Mouse (Mus musculus) midbrain, embryonic 14.5 days (tissue): Measurements from ENCODE around the gene Itk. TPM values are rescaled to one million over a fixed set of nuclear protein-coding genes. Genes with fewer than 3 reads are reported as not detected.

ENCODE experiments used
- ATAC-seq: fragments of 200-750 bp; cut with Nextera tagmentation; 2 replicates; pipeline ENCODE4 v1.8.0; 2017; ENCODE audit warnings: moderate number of reproducible peaks, moderate library complexity; ENCODE audit not compliant: low FRiP score, low TSS enrichment
- DNase-seq: peaks from one replicate; pipeline ENCODE4 v3.0.0-alpha.2; 2015
- H3K27ac ChIP-seq: fragments of 300-500 bp; sonication (generic); replicated peaks from 2 replicates; pipeline ENCODE4 v1.5.1; 2014; ENCODE audit warnings: mild to moderate bottlenecking, low read depth, low read length, moderate library complexity
- H3K27me3 ChIP-seq: fragments of 300-500 bp; sonication (generic); 2 replicates; pipeline ENCODE4 v1.6.1; 2014; ENCODE audit warnings: low read length, control low read depth, mixed read lengths; ENCODE audit not compliant: control insufficient read depth, insufficient read depth
- H3K36me3 ChIP-seq: fragments of 300-500 bp; sonication (generic); 2 replicates; pipeline ENCODE4 v1.6.1; 2014; ENCODE audit warnings: low read length, control low read depth; ENCODE audit not compliant: control insufficient read depth, insufficient read depth
- H3K4me1 ChIP-seq: fragments of 300-500 bp; sonication (generic); 2 replicates; pipeline ENCODE4 v1.6.1; 2014; ENCODE audit warnings: mild to moderate bottlenecking, antibody characterized with exemption, low read length, control low read depth; ENCODE audit not compliant: control insufficient read depth, insufficient read depth
- H3K4me2 ChIP-seq: fragments of 300-500 bp; sonication (generic); 2 replicates; pipeline ENCODE4 v1.6.1; 2014; ENCODE audit warnings: mild to moderate bottlenecking, low read length, moderate library complexity
- H3K4me3 ChIP-seq: fragments of 300-500 bp; sonication (generic); replicated peaks from 2 replicates; pipeline ENCODE4 v1.5.1; 2014; ENCODE audit warnings: low read depth, low read length
- H3K9ac ChIP-seq: fragments of 300-500 bp; sonication (generic); replicated peaks from 2 replicates; pipeline ENCODE4 v1.6.1; 2014; ENCODE audit warnings: mild to moderate bottlenecking, low read length, moderate library complexity
- H3K9me3 ChIP-seq: fragments of 300-500 bp; sonication (generic); 2 replicates; pipeline ENCODE4 v1.6.1; 2016; ENCODE audit warnings: low read length, control low read depth, mixed read lengths; ENCODE audit not compliant: control insufficient read depth
- WGBS: fragments of 180-500 bp; shearing (Covaris S2); extraction: QIAGEN DNeasy Blood & Tissue Kit; methylation state at CpG from one replicate; pipeline ENCODE4 v1.1.7; 2014; 5-methylcytosine and 5-hydroxymethylcytosine counted together
- polyA plus RNA-seq: library from polyadenylated mRNA; unstranded; fragments of >200 nt; fragmentation: Nextera tagmentation; extraction: Ambion mirVana; gene quantifications from 2 replicates; pipeline ENCODE4 v1.2.1, GENCODE M21; 2014

Itk gene
- polyA plus RNA-seq, 1 experiment from 2014 or later, result not detected

GRCm38 (mm10) chr11:46309808-46310555 lies 79.3 kb downstream of the Itk start:
- H3K27ac ChIP-seq, result peak overlapping the region; percentile 94
- peak overlapping the region; percentile 78 for H3K4me2 ChIP-seq
- 11% methylated on average over 10 of the region's 10 CpGs for WGBS
- no peaks in the 10 kb centered on the region for H3K27me3 ChIP-seq
- ATAC-seq (peak; percentile 56; the same call in 1 of the 2 replicates), DNase-seq (peak; percentile 74)
- peak overlapping the region; percentile 93 for H3K4me3 ChIP-seq
- H3K36me3 ChIP-seq, result no peaks in the 10 kb centered on the region
- peaks cover 30% of the 10 kb centered on the region for H3K4me1 ChIP-seq
- H3K9me3 ChIP-seq, result no peaks in the 10 kb centered on the region
- peak overlapping the region; percentile 99 for H3K9ac ChIP-seq

GRCm38 (mm10) chr11:46309111-46309741 lies 80.1 kb downstream of the Itk start:
- H3K4me1 ChIP-seq, result peaks cover 34% of the 10 kb centered on the region
- DNase-seq, result no peak
- ATAC-seq, result no peak
- H3K27ac ChIP-seq, result peak overlapping the region; percentile 94
- H3K27me3 ChIP-seq, result no peaks in the 10 kb centered on the region
- H3K9me3 ChIP-seq, result no peaks in the 10 kb centered on the region
- 68% methylated on average over 20 of the region's 20 CpGs for WGBS
- peak overlapping the region; percentile 99 for H3K9ac ChIP-seq
- H3K36me3 ChIP-seq, result no peaks in the 10 kb centered on the region
- H3K4me2 ChIP-seq, result peak overlapping the region; percentile 78
- peak overlapping the region; percentile 93 for H3K4me3 ChIP-seq

GRCm38 (mm10) chr11:46308271-46308974 lies 80.9 kb downstream of the Itk start:
- 93% methylated on average over 11 of the region's 11 CpGs for WGBS
- Histone ChIP-seq H3K4me2 (peak overlapping the region; percentile 78; the same call in 1 of the 2 replicates), H3K36me3 (no peaks in the 10 kb centered on the region), H3K4me3 (no peak overlapping the region), H3K9me3 (no peaks in the 10 kb centered on the region), H3K4me1 (peaks cover 34% of the 10 kb centered on the region), H3K9ac (no peak overlapping the region), H3K27ac (no peak overlapping the region), H3K27me3 (no peaks in the 10 kb centered on the region)
- DNase-seq (no peak), ATAC-seq (no peak)

- H3K4me2 ChIP-seq, result no peak overlapping the region
- no peak overlapping the region for H3K4me3 ChIP-seq
- H3K36me3 ChIP-seq, result no peaks in the 10 kb centered on the region
- no peaks in the 10 kb centered on the region for H3K9me3 ChIP-seq
- no peak overlapping the region for H3K27ac ChIP-seq
- H3K9ac ChIP-seq, result no peak overlapping the region
- H3K4me1 ChIP-seq, result peaks cover 30% of the 10 kb centered on the region
- DNase-seq (no peak), ATAC-seq (no peak)
- H3K27me3 ChIP-seq, result no peaks in the 10 kb centered on the region
- WGBS, result 95% methylated on average over 7 of the region's 7 CpGs
Observed at GRCm38 (mm10) chr11:46307768-46308167, 81.5 kb downstream of the Itk start.

GRCm38 (mm10) chr11:46306776-46307175 lies 82.5 kb downstream of the Itk start:
- ATAC-seq, result no peak
- H3K9me3 ChIP-seq, result no peaks in the 10 kb centered on the region
- H3K4me1 ChIP-seq, result peaks cover 29% of the 10 kb centered on the region
- no peak overlapping the region for H3K4me3 ChIP-seq
- H3K27ac ChIP-seq, result no peak overlapping the region
- no peak overlapping the region for H3K4me2 ChIP-seq
- no peaks in the 10 kb centered on the region for H3K36me3 ChIP-seq
- 93% methylated on average over 7 of the region's 7 CpGs for WGBS
- H3K9ac ChIP-seq, result no peak overlapping the region
- DNase-seq, result no peak
- H3K27me3 ChIP-seq, result no peaks in the 10 kb centered on the region

GRCm38 (mm10) chr11:46305881-46306520 lies 83.3 kb downstream of the Itk start:
- Histone ChIP-seq H3K27me3 (no peaks in the 10 kb centered on the region), H3K9ac (no peak overlapping the region), H3K9me3 (no peaks in the 10 kb centered on the region), H3K4me2 (no peak overlapping the region), H3K4me1 (peaks cover 29% of the 10 kb centered on the region), H3K27ac (no peak overlapping the region), H3K36me3 (no peaks in the 10 kb centered on the region), H3K4me3 (no peak overlapping the region)
- DNase-seq (no peak), ATAC-seq (no peak)
- 91% methylated on average over 9 of the region's 9 CpGs for WGBS

- no peak overlapping the region for H3K27ac ChIP-seq
- H3K4me2 ChIP-seq, result no peak overlapping the region
- no peak for ATAC-seq
- H3K9ac ChIP-seq, result no peak overlapping the region
- H3K4me1 ChIP-seq, result peaks cover 29% of the 10 kb centered on the region
- H3K9me3 ChIP-seq, result no peaks in the 10 kb centered on the region
- H3K36me3 ChIP-seq, result no peaks in the 10 kb centered on the region
- WGBS, result 75% methylated on average over 9 of the region's 9 CpGs
- DNase-seq, result no peak
- H3K4me3 ChIP-seq, result no peak overlapping the region
- no peaks in the 10 kb centered on the region for H3K27me3 ChIP-seq
Observed at GRCm38 (mm10) chr11:46304864-46305710, 84.2 kb downstream of the Itk start.

- no peaks in the 10 kb centered on the region for H3K9me3 ChIP-seq
- no peak overlapping the region for H3K27ac ChIP-seq
- no peak for ATAC-seq
- H3K4me2 ChIP-seq, result no peak overlapping the region
- 85% methylated on average over 10 of the region's 10 CpGs for WGBS
- DNase-seq, result no peak
- H3K4me3 ChIP-seq, result no peak overlapping the region
- no peaks in the 10 kb centered on the region for H3K27me3 ChIP-seq
- no peak overlapping the region for H3K9ac ChIP-seq
- no peaks in the 10 kb centered on the region for H3K36me3 ChIP-seq
- peaks cover 23% of the 10 kb centered on the region for H3K4me1 ChIP-seq
Observed at GRCm38 (mm10) chr11:46304093-46304492, 85.2 kb downstream of the Itk start.
